Mouse (Mus musculus): ENCODE data around the gene Map7d3.

The Map7d3 gene

GRCm38 (mm10) chrX:56821765-56822603 is at the start of gene Map7d3:
Gene Map7d3 (minus strand): TSS chrX:56822326.
- peak; percentile 93 for DNase-seq

GRCm38 (mm10) chrX:56869863-56870262 is 47.7 kb upstream of the Map7d3 start, which contains the start of gene Adgrg4:
Gene Adgrg4 (plus strand): TSS chrX:56870163.
- DNase-seq: no peak

GRCm38 (mm10) chrX:56841255-56841654 is 19.1 kb upstream of the Map7d3 start:
- DNase-seq: no peak

- no peak for DNase-seq
These were observed 17.2 kb upstream of the Map7d3 start for GRCm38 (mm10) chrX:56839369-56839768.

- DNase-seq: no peak
These were observed 13.7 kb upstream of the Map7d3 start for GRCm38 (mm10) chrX:56835842-56836241.

DNA sequence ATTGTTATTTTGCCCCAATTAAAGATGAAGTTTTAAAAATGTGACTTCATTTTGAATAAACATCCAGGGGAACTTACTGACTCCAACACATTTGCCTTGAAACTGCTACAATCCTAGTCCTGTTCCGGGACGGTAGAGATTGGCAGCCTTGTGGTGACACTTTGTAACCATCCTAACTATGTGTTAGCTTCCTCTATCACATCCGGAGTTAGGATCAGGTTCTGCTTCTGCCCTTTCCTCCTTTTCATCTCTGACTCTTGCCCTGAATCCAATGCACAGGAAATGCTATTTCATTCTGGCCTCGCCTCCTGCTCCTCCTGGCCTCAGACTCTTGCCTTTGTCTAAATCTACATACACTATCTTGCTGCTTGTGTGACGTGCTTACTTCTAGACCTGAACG is 5.4 kb upstream of the Map7d3 start:
- no peak for DNase-seq

GRCm38 (mm10) chrX:56791268-56791667 is 30.9 kb downstream of the Map7d3 start:
- peak; percentile 95 for DNase-seq

DNA sequence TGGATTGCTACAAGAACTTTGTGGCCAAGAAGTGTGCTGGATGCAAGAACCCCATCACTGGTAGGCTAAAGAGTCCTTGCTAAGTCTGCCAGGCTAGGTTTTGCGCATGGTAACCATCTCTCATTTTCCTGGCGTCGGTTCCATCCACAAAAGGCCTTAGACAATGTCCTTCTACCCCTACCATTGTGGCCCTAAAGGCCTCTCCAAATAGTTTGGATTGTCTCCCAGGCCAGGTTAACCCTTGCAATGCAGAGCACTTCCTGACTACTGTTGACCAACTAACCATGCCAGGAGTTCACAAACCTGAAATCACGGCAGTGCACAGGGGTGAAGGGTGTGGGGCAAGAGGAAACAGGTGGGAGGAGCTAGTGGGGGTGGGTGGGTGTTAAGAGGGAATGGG is 31.5 kb downstream of the Map7d3 start:
- peak; percentile 90 for DNase-seq

DNA sequence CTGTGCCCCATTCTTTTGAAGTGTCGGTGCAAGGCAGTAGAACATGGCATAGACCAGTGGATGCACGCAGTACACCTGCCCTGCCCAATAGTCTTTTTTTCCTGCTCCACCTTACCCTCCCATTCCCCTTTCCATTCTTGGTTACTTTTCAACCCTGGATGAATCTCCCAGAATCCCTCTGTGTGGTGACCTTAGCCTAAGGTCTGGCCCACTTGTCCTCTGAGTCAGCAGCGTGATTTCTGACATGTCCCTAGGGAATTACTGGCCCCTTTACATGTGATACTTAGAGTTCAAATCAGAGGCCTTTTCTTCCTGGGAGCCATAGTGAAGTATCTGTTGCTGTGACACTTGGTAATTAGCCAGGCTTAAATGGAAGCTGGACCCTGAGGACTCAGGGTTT is 34.6 kb downstream of the Map7d3 start:
- peak; percentile 89 for DNase-seq

DNA sequence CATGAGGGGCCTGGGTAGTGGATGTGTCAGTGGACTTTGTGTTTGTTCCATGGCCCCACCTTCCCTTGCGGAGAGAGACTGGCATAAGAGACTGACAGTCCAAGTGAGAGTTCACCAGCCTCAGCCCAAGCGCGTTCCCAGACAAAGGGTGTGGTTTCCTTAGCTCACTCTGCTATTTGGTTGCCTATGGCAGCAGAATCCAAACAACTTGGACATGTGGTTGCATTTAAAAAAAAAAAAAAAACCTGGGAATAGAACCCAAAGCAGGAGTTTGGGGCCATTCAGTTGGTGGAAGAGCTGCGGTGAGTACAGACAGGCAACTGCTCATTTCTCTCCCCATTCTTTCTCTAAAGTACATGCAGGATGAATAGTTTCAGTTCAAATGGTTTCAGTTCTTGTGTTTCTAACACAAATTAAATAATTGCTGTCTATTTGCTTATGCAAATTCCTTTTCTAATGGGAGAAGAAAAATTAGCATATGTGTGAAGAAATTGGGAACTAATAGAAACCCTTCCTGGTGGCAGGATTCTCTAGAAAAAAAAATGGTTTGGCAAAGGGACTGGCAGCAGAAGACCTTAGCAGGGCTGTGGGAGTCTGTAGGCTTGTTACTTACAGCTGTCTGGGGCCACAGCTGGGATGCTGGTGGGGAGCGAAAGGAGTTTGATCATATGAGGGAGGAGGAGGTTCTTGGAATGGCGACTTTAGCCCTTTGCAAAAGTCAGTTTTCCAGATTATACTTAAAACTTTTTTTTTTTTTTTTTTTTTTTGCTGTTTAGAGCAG is 35.7 kb downstream of the Map7d3 start:
- peak; percentile 96 for DNase-seq

DNA sequence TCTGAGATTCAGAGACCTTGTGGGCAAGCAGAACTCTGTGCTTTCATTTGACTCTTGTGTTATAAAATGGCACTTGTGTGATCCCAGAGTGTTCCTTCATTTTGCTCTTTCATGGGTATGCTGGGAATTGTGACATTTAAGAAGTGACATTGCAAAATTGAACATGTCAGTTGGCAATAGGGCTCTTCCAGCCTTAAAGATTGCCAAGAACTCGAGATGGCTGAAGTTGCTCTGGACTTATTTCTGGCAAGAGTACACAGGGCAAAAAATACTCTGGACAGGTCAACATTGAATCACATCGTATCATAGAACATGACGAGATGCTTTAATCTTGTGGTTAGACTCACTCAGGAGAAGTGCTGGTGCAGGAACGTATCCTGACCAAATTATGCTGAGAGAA is 48.8 kb downstream of the Map7d3 start:
- no peak for DNase-seq

DNA sequence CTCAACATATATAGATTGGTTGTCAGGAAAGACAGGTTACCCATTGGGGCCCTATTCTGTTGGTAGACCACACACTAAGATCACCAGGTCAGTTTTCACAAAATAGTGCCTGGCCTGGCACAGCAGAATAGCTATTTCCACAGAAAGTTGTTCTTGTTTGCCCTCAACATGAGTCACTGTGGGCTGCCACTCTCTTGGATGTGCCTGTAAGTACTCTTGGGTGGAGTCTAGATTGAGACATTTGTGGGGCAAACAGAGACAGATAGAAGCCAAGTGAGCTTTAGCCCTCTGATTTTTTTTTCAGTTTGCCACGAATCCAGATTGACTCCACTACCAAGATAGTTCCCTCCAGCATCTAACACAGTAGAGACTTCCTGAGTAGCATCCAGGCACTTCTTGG is 50.4 kb downstream of the Map7d3 start:
- DNase-seq: no peak

DNA sequence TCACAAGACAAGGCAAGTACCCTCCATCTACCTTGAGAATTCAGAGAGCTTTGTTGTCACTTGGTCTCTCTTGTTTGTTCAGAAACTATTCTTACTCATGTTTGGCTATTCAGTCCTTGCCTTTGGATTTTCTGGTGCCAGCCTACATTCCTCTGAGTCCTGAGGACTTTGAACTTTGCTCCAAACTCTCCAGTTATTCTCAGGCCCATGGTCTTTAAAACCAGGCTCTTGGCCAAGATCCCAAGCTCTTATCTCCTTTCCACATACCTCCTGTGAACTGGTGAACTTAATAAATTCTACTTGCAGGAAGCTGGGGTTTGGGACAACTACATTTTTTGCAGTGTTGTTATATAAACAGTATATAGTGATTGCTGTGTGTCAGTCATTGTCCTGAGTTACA is 52.3 kb downstream of the Map7d3 start:
- DNase-seq: peak; percentile 89

GRCm38 (mm10) chrX:56760257-56760760 is 61.8 kb downstream of the Map7d3 start:
- no peak for DNase-seq

DNA sequence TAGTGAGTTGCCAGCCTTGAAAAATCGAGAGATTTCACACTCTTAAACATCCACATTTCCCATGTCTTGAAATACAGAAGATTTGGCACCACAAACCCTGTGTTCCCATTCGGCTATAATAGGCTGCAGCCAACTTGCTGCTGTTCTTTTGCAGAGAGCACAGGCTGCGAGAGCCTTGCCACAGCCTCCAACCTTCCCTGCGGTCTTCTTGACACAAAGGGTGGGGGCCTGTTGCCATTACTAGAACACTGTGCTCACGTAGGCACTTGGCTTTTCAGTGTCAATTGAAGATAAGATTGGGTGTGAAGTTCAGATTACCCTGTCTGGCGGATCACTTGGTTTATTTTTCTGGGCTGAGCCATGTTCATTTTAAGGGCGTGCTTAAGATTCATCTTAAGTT is 65.8 kb downstream of the Map7d3 start:
- peak; percentile 84 for DNase-seq

GRCm38 (mm10) chrX:56755646-56756045 is 66.5 kb downstream of the Map7d3 start:
- peak; percentile 91 for DNase-seq

DNA sequence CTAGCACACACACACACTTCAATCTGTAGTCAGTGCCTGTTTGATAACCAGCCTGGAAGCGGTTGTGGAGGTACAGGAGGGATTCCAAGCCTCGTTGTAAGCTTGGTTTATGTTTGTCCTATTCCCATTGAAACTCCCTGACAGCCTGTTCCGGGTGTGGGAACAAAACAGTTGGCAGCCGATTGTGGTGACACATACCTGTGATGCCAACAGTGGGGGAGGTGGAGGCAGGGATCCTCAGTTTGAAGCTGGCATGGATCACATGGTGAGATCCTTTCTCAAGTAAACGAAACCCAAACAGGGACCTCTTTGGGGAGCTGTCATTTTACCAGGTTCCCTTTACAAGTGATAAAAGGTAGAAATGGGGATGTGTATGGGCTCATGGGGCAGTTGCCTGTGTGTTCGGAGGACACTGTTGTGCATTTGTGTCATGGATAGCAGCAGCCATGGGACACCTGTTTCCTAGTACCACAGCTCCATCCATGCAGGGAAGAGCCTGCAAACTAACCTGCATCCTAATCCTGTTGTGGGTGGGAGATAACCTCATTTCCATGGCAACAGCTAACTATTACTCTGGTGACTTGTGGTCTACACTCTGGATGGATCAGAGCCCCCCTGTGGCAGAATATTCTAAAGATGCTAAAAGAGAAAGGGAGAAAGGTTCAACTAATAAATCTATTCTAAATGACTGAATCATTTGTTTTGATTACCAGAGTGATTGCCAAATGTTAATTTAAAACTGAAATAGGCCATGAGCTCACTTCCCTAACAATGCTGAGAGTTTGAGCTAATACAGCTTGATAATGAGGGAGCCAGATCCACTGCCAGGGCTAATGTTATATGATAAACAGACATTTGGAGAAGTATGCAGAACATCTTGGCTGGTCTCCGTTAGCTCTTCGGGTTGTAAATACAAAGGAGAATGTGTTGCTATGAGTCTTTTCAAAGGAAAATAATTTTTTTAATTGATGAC is 68.5 kb downstream of the Map7d3 start:
- no peak for DNase-seq

- DNase-seq: peak; percentile 95
These were observed 70.0 kb downstream of the Map7d3 start for GRCm38 (mm10) chrX:56752144-56752543.

GRCm38 (mm10) chrX:56751536-56751935 is 70.6 kb downstream of the Map7d3 start:
- DNase-seq: no peak

All from heart, adult 11 months (tissue).